Mouse (Mus musculus) retina, embryonic 14.5 days (tissue): ENCODE measurements around the gene Zfc3h1.

Source experiments
- DNase-seq: peaks from one replicate; pipeline ENCODE4 v3.0.0-alpha.2; 2015; ENCODE audit warnings: low spot score

Zfc3h1 gene

GRCm38 (mm10) chr10:115384221-115385017 is at the start of gene Zfc3h1, which contains the start of gene Thap2:
Gene Zfc3h1 (plus strand): TSS chr10:115384959.
Gene Thap2 (minus strand): TSS chr10:115384443.
- peak; percentile 98 for DNase-seq

- DNase-seq = no peak
Measured at GRCm38 (mm10) chr10:115336901-115337300, 47.9 kb upstream of the Zfc3h1 start.

- DNase-seq = no peak
Measured at GRCm38 (mm10) chr10:115339820-115340328, 44.9 kb upstream of the Zfc3h1 start.

GRCm38 (mm10) chr10:115342771-115343425 is 41.9 kb upstream of the Zfc3h1 start:
- DNase-seq = no peak

GRCm38 (mm10) chr10:115346444-115346843 is 38.3 kb upstream of the Zfc3h1 start:
- DNase-seq = no peak

- DNase-seq = no peak
Measured at GRCm38 (mm10) chr10:115348131-115348530, 36.6 kb upstream of the Zfc3h1 start.

- no peak for DNase-seq
Measured at GRCm38 (mm10) chr10:115349029-115349428, 35.7 kb upstream of the Zfc3h1 start.

- no peak for DNase-seq
Measured at GRCm38 (mm10) chr10:115349509-115349908, 35.2 kb upstream of the Zfc3h1 start.

- no peak for DNase-seq
Measured at GRCm38 (mm10) chr10:115350810-115351397, 33.9 kb upstream of the Zfc3h1 start.

GRCm38 (mm10) chr10:115354553-115354952 is 30.2 kb upstream of the Zfc3h1 start:
- no peak for DNase-seq

- DNase-seq = no peak
Measured at GRCm38 (mm10) chr10:115355016-115355415, 29.7 kb upstream of the Zfc3h1 start.

GRCm38 (mm10) chr10:115356106-115356505 is 28.7 kb upstream of the Zfc3h1 start:
- no peak for DNase-seq

- no peak for DNase-seq
Measured at GRCm38 (mm10) chr10:115358216-115358919, 26.4 kb upstream of the Zfc3h1 start.

- no peak for DNase-seq
Measured at GRCm38 (mm10) chr10:115359066-115359465, 25.7 kb upstream of the Zfc3h1 start.

GRCm38 (mm10) chr10:115361840-115362622 is 22.7 kb upstream of the Zfc3h1 start, which contains the start of gene Tmem19:
Gene Tmem19 (minus strand): TSS chr10:115362501.
- DNase-seq = peak; percentile 97

GRCm38 (mm10) chr10:115362623-115362964 is 22.2 kb upstream of the Zfc3h1 start:
- no peak for DNase-seq

GRCm38 (mm10) chr10:115363151-115363550 is 21.6 kb upstream of the Zfc3h1 start:
- DNase-seq = no peak

- DNase-seq = no peak
Measured at GRCm38 (mm10) chr10:115381506-115382084, 3.2 kb upstream of the Zfc3h1 start.

GRCm38 (mm10) chr10:115382846-115383643 is 1.7 kb upstream of the Zfc3h1 start:
- DNase-seq = peak; percentile 17

GRCm38 (mm10) chr10:115383644-115384220 is 1.0 kb upstream of the Zfc3h1 start:
- peak; percentile 38 for DNase-seq
